Mouse (Mus musculus): Measurements from ENCODE around the gene Elp6.

Gene Elp6

DNA sequence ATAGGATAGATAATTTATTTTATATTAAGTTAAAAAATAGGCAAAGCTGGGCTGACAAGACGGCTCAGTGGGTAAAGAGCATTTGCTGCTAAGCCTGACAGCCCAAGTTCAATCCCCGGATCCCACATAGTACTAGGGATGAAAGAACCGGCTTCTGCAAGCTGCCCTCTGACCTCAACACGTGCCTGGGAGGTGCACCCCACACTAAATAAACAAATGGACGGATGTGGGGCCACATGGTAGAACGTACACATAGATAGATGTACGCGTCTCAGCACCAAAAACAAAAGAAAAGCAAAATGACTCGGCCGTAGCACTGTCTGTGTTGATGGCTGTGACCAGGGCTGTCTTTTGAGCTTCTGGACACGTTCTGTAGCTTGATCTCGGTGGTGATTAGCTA, 56.3 kb downstream of the Elp6 start:
- DNase-seq (ENCODE audit: low read depth, low spot score) = no peak

DNA sequence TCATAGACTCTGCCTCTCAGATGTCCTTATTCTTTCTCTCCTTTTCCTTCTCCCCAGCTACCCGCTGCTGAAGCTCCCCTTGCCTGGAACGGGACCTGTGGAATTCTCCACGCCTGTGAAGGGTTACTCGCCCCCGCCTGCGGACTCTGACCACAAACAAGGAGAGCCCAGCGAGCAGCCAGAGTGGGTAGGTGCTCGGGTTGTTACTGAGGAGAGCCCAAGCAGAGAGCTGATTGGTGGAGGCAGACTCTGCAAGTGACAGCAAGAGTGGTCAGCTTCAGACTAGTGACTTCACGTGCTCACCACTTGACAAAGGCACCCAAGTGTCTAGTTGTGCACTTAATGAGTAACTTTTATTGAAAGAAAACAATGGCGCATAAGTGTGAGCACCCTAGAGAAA, 57.4 kb downstream of the Elp6 start:
- DNase-seq (ENCODE audit: low read depth, low spot score) = no peak

DNA sequence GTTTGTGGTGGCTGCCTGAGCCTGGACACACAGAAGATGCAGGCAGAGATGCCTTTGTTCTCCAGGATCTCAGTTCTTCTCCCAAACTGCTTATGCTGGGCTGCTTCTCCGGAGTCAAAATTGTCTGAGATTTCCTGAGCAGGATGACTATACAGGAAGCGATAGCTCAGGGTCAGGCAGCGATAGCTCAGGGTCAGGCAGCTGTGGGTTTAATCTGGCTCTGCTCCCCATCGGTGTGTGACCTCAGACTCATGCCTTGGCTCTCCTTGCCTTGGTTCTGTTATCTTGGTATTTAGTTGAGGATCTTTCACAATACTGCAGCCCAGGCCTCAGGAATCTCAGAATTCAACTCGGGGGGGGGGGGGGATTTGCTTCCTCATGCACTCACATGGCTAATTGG, 61.8 kb downstream of the Elp6 start:
- no peak for DNase-seq (ENCODE audit: low read depth, low spot score)

DNA sequence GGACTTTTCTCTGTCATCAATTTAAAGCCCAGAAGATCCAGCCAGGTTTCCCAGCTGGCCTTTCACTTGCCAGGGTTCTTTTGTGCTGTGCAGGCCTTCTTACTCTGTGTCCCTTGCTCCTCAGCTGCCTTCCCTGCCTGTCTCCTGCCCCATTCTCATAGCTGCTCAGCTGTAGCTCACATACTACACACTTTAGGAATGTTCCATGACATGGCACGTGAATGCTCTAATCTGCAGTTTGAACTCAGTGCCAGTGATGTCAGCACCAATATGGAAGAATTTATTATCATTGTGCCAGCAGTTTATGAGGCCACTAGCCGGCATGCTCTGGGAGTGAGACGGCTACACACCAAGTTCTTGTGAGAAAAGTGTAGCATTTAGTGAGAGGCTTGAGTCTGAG, 64.9 kb downstream of the Elp6 start:
- DNase-seq (ENCODE audit: low read depth, low spot score) = no peak

Data from c-Kit-negative CD71-positive TER-119-positive erythroid progenitor cells, embryonic 14.5 days (primary cell).